Mouse (Mus musculus) megakaryocyte-erythroid progenitor cell, adult 5-6 weeks (primary cell): ENCODE data around the gene S100a11. TPM values are rescaled to one million over a fixed set of nuclear protein-coding genes. Genes with fewer than 3 reads are reported as not detected.
"Not testable (repeated sequence)": the region's sequence is repeated elsewhere in the genome, so short reads cannot be mapped to it uniquely, and the experiment has no call there.

Experiments used
- ATAC-seq: replicated peaks from 2 replicates; pipeline ENCODE4 v1.8.0; 2016; ENCODE audit warnings: mild to moderate bottlenecking, inconsistent platforms; ENCODE audit not compliant: severe bottlenecking, poor library complexity, low FRiP score, low TSS enrichment
- total RNA-seq, 2 experiments: library from RNA; stranded (forward) in 1 of 2; stranded (reverse) in 1 of 2; fragments of 200-1000, 215-1000 nt in 1 of 2; fragments of >200 nt in 1 of 2; fragmentation: Nextera tagmentation in 1 of 2; gene quantifications; 2 replicates each; pipeline ENCODE4 v1.2.3; 2014 to 2017

The S100a11 gene
- total RNA-seq (2014; fragmentation: Nextera tagmentation): 147 and 173 TPM in 2 replicates
- 18.0 and 19.3 TPM in 2 replicates for total RNA-seq (2017)

DNA sequence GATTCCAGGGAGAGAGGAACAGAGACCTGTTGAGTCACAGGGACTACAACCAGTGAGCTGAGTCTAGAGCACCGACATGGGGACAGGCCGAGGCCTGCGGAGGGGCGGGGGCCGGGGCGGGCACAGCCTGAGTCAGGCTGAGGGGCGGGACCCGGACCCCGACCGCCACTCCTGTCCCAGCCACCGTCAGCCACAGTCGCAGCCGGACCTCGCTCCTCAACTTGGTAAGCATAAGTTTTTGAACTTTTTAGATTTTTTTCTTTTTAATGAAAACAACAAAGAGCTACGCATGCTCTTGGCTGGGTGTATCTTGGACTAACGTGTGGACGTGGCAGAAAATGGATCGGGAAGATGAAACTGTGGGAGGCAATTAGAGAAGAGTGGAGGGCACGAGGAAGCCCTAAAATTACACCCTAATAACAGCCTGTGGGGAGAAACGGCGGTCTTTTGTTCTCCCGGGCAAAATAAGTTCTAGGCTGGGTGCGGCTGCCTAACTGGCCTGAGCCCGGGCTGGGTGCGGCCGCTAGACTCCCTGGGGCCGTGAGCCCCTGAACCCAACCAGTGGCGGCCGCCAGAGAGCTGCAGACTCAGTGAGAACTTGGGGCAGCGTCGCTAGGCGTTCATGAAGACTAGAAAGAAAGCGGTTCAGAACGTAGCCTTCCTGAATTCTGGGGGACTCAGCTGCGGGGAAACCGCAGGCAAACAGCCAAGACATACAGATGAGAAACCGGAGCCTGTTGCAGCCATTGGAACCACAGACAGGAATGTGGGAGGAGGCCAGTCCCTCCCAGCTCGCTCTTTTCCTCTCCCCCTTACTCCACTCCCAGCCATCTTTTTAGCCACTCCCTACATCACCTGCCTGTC, at the start of gene S100a11:
Gene S100a11 (plus strand): TSS at position 159 of the 864 bp plus-strand sequence.
- ATAC-seq: peak; percentile 87

DNA sequence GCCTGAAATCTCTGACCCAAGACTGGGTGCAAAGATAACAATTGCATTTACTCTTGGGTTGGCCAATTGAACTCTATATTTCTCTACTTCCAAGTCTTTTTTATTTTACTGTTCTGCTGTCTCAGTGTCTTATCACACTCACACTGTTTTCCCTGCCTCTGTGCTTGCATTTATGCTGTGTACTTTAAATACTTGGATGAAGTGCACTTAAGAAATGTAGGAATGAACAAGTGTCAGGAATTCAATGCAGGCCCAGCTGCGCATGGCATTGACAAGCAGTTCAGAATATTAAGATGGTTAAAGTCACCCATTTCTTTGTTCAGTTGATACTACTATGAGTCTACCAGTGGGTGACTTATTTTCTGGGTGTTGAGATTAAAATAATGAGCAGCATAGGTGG, 40.2 kb upstream of the S100a11 start:
- no peak for ATAC-seq

DNA sequence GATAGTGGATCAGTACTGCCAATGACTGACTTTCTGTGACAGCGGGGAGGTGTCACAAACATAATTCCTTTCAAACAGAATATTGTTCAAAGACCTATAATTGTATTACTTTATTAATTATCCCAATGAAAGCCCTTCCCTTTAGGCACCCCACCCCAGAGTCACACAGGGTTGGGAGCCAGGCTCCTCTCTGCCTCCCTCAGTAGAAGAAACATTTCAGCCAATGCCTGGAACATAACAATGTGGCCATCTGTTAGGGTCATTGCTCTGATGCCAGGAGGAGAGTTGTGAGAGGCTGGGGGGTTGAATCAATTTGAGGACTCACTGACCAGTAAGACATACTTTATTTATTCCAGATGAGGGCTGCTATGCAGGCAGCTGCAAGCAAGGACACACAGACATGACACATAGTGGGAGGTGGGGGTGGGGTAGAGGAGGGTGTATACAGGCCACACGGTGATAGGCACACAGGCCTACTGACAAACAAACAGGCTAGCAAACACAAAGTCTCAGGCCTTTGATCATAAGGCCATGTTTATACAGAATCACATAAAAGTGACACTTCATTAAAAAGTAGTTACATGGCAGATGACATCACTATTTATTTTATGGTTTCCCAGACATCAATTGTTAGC, 38.2 kb upstream of the S100a11 start:
- ATAC-seq: no peak

DNA sequence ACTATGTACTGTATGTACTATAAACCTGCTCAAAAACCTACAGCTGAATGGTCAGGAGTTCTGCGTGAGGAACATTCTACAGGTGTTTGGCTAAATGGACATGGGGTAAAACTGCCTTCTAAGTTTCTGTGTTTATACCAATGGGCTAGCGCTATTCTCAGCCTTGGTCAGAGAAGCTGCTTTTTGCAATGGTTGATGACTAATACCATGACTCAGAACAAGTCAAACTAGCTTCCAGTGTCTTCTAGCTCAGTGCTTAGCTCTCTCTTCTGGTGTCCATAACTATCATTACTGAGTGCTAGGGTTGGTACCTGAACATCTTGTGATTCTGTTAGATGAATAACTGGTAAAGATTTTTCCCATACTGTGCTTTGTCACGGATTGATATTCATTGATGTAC, 34.7 kb upstream of the S100a11 start:
- no peak for ATAC-seq

DNA sequence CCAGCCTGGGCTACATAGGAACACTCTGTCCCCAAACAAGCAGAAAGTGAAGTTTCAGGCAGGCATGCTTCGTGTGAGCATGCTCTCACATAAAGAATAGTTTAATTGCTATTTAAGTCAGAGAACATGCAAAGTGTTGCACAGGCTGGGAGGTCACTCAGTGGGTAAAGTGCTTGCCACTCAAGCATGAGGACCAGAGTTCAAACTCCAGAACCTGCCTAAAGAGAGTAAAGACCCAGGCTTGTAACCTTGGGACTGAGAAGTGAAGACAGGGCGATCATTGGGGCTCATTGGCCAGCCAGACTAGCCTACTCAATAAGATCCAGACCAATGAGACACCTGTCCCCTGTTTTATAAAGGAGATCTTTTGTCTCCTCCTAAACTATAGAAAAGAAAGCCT, 31.7 kb upstream of the S100a11 start:
- ATAC-seq: no peak

DNA sequence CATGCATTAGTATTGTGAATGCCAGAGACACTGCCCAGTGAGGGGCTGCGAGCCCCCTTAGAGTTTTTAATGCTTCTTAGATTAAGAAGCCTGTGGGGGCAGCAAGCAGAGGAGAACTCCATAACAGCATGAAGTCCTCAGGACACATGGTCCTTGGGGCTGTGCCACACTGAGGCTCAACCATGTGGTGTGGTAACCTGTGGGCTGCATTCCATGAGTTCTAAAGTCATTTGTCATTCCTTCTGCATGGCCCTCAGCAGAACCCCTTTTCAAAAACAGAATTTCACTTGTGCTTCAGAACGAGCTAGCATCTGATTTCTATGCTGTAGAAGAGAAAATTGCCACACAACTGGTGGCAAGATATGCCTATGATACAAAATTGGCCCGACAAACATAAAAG, 28.1 kb upstream of the S100a11 start:
- ATAC-seq: no peak

DNA sequence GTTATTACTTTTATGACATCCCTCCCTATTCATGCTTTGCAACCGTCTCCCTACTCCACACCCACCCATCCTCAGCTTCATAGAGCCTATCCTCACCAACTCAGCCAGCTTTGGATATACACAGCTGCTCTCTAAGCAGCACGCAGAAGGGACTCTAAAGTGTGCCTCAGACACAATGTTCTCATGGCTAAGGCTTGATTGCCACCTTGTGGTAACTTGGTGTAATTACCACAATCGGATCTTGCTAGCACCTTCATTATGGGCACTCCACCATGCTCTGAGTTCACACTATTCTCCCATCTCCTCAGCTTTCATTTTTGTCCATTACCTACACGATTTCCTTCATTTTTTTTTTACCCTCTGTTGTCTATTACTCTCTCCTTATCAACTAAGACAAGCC, 26.3 kb upstream of the S100a11 start:
- peak; percentile 95 for ATAC-seq

DNA sequence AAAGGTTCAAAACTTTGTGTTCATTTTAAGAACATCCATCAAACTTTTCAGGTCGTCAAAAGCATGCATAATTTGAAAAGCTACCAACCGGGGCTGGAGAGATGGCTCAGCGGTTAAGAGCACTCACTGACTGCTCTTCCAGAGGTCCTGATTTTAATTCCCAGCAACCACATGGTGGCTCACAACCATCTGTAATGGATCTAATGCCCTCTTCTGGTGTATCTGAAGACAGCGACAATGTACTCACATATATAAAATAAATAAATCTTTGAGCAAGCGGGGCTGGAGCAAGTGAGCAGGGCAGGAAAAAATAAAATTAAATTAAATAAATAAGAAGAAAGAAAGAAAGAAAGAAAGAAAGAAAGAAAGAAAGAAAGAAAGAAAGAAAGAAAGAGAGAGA, 25.5 kb upstream of the S100a11 start:
- not testable (repeated sequence) for ATAC-seq

DNA sequence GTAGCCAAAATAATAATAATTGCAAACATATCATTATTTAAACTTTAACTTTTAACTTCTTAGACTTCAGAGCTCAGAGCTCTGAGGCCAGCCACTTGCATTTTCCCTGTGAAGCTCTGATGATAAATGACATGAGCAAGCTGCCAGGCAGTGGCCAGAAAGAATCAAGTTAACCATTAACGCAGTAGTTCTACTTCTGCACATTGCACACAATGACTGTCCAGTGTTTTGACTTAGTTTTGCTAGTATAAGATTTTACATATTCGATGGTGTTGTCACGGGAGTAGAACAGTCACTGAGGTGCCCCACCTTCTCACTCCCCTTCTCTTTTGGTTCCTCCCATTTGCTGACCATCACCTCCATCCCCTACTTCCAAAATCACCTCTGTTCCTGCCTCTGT, 23.2 kb upstream of the S100a11 start:
- ATAC-seq: no peak

DNA sequence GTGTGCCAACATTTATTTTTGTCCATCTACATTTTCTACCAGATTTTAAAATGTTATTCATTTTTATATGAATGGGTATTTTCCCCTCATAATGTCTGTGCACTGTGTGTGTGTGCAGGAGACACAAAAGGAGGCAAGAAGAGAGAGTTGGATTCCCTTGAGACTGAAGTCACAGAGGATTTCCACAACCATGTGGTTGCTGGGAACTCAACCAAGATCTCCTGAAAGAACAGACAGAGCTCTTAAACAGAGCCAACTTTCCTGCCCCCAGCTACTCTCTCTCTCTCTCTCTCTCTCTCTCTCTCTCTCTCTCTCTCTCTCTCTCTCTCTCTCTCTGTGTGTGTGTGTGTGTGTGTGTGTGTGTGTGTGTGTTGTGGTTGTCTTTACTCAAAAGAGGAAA, 21.2 kb upstream of the S100a11 start:
- no peak for ATAC-seq

DNA sequence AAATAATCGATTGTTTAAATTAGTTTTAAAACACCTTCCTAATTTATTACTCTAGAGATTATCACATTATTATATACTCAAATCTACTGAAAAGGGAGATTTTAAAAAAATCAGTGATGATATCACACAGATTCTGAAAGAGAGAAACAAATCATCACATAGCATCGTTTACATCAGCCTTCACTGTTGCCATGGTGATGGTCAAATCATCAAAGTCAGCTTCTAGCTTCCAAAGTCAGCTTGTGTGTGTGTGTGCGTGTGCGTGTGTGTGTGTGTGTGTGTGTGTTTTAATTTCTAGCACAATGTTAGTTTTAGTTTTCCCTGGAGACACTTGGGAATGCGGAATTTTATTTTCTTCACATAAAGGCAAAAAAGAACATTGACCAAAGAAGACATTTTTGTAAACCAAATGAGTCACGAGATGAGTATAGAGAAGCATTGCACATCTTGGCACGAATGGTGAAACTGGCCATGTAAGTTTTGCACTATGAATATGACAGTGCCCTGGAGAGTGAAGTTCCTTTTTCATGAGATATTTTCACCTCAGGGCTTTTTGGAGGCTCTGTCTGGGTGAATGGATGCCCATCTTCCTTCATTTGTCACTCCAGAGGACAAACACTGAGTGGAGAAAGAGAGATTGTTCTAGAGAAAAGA, 15.6 kb upstream of the S100a11 start:
- ATAC-seq: no peak

DNA sequence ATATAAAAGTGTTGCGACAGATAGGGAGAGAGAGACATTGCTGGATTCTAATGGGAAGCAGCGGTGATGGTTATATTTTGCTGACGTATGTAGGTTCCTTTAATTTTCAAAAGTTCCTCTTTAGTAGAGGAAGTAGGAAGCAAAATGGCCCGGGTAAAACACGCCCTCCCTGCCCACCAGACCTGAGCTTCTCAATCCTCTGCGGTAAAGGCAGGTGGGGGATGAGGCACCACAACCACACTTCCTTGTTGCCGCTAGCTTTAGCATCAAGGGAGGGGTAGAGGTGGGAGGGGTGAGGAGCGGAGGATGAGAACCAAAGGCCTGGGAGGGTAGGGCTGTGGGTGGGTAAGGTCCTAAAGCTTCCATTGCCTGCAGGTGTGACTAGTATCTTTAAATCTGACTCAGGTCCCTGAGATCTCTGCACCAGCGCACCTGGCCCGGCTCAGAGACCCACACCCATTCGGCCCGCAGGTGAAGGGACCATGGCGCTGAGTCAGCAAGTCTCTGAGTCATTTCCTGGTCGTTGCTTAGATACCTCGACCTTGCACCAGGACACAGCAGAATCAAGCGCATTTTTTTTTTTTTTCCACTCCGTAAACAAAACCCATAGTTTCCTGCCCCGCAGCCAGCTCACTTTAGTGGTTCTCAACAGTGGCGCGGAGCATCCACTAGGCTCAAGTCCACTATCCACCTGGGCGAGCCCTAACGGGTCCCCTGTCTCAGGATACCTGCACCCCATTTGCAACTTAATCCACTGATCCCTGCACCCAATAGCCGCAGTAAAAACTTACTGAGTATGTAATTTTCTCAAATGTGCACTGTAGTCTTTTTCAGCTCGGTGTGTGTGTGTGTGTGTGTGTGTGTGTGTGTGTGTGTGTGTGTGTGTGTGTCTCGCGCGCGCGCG, 14.1 kb upstream of the S100a11 start:
- peak; percentile 61; the same call in 1 of the 2 replicates for ATAC-seq

DNA sequence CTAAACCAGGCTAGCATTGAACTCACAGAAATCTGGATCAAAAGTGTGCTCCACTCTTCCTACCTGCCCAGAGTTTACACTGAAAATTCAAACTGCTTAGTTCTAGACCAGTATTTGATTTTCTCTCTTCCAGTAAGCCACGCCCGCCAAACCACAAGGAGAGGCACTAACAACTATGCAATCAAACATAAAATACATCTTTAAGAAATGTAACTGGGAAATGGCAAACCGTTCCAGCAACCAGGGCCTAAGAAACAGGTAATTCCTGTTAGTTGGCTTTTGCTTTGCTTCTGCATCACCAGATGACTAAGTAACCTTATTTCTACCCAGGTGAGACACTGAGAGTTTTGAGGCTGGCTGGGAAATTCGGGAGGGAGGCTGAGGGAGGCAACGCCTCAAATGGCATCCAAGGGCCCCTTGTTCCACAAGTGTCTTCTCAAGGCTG, 13.4 kb upstream of the S100a11 start:
- ATAC-seq: no peak

DNA sequence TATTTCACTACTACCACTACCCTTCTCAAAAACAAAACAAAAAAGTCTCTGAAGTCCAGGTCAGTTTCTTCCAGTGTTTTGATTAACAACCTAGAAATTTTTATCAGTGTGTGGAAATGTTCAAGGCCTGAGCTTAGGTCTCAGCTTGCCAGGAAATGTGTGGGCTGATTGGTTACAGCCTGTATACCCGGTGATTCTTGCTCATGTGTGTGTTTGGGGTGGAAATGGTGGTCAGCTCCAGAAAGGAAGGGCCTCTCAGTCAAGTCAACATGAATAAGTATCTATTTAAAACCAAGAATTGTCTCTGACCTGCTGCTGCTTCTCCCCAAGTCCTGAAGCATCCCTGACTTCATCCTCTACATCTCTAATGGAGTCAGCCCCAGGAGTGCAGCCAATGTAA, 11.0 kb upstream of the S100a11 start:
- ATAC-seq: no peak

DNA sequence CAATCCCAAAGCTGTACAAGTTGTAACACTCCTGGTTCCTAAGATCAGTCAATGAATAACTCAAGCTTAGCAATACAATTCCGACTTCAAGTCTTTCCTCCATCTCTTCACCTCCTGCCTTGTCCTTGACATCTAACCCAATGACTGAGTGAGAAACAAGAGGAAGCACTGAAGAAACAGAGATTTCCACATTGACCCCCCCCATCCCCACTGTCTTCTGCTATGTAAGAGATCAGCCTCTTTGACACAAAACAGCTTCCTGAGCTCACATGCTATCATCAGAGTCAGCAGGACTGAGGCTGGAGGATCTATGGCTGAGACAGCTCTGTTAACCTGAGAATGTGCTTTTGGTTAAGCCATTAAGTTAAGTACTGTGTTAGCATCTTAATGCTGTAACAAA, 9.3 kb upstream of the S100a11 start:
- no peak for ATAC-seq

DNA sequence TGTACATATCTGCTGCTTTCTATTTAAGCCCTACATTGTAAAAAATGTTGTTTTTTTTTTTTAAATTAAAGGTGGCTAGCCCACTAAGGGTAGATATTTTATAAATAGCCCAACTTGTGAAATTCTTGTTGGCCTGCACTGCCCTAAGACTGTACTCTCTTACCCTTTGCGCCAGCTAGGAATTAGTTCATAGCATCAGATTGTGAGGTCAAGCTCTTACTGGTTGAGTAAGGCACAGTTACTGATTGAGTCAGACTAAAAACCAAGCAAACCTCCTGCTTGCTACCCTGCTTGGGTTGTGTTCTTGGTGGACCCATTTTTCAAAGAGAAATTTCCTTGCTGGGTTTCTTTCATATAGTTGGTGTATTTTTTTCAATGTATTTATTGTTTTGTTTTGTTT, 8.5 kb upstream of the S100a11 start:
- ATAC-seq: no peak

DNA sequence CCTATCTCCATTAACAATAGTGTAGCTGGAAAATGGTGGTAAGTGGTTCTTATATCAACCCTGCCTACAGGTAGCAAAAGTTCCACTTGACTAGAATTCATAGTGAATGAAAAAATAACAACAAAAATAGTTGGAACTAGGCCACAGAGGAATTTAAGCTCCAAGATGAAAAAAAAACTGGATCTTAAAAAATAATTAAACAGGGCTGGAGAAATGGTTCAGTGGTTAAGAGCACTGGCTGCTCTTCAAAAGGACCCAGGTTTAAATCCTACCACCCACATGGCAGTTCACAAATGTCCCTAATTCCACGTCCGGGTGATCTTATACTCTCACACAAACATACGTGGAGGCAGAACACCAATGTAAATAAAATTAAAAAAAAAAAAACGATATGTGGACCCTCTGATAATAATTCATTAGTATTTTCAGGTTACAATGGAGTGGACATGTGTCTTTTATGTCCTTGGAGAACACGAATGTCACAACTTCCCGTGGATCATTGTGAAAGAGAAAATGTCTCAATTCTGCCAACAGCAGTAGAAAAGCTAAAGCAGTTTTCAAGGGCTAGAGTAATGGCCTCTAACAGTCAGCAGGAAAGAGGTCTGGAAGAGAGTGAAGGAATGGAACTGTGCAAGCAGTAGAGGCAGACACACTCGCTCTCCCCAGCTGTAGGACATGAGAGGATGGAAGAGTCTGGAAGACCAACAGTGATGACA, 7.7 kb upstream of the S100a11 start:
- ATAC-seq: no peak

DNA sequence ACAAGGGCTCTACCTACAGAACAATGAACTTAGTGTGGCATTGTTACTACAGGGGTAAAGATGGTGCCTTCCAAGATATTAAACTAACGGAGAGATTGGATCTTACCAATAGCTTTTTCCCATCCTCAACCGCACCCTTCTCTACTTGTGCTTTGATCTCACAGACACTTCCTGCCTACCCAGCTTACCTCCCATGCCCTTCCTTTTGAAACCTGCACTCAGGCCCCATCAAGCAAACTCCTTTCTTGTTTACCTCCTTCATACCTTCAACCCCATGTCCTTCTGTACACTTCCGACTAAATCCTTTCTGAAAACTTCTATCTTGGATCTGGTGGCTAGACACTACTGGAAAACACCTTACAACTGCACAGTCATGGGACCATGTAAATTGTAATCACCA, 5.7 kb upstream of the S100a11 start:
- ATAC-seq: no peak

DNA sequence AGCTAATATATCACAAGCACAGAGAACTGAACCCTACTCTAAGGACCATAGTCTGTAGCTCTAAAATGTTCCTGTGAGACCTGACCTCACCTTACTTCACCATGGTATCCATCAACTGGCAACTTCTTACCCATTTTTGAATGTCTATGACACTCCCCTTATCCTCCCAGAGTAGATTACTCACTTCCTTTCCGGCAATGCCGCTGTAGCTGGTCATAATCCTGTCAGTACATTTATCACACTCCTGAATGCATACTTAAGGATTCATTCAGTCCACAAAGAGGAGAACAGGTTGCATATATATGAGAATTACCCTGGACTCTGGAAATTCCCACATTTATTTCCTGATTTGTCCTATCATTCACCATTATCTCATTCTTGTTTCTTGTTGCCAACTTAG, 2.9 kb upstream of the S100a11 start:
- no peak for ATAC-seq
